Mouse (Mus musculus): ENCODE measurements around the gene Skap2.

The Skap2 gene

GRCm38 (mm10) chr6:52005616-52005962, 6.8 kb downstream of the Skap2 start:
- DNase-seq (ENCODE audit: low read depth, low spot score) = no peak

DNA sequence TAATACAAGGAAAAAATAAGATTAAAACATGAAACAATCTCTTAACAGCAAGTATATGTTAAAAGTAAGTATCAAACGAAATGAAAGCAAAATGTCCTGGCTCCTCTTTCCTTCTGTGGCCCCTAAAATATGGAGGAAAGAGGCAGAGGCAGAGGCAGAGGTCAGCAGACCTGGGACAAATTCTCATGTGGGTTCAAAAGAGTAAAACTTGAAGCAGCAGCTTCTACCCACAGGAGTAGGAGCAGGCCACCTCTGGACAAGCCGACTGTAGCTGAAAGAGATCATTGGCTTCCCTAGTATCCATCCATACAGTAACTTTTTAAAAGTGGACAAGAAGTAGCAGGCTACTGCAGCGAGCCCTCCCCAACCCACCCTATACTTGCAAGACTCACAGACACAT, 7.4 kb downstream of the Skap2 start:
- no peak for DNase-seq (ENCODE audit: low read depth, low spot score)

DNA sequence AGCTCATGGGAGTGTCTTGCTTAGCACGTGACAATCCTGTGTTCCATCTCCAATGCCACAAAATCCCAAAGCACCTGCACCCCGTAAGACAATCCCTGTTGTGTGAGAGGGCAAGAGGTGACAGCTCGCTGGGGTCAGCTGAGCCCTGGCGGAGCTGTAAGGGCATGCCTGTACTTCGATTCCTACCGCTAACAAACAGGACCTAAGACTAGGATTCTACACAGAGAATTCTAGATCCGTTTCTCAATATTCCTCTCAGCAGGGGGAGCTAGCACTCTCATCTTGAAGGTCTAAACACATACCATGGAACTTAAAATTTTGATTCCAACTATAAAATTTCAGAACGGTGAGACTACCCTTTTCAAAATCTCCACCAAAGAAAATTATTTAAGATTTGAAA, 9.7 kb downstream of the Skap2 start:
- no peak for DNase-seq (ENCODE audit: low read depth, low spot score)

GRCm38 (mm10) chr6:51999157-51999478, 13.2 kb downstream of the Skap2 start:
- no peak for DNase-seq (ENCODE audit: low read depth, low spot score)

GRCm38 (mm10) chr6:51998409-51999156, 13.8 kb downstream of the Skap2 start:
- DNase-seq (ENCODE audit: low read depth, low spot score) = no peak

- DNase-seq (ENCODE audit: low read depth, low spot score) = no peak
Observed at GRCm38 (mm10) chr6:51987999-51988398, 24.4 kb downstream of the Skap2 start.

GRCm38 (mm10) chr6:51977638-51978037, 34.7 kb downstream of the Skap2 start:
- no peak for DNase-seq (ENCODE audit: low read depth, low spot score)

DNA sequence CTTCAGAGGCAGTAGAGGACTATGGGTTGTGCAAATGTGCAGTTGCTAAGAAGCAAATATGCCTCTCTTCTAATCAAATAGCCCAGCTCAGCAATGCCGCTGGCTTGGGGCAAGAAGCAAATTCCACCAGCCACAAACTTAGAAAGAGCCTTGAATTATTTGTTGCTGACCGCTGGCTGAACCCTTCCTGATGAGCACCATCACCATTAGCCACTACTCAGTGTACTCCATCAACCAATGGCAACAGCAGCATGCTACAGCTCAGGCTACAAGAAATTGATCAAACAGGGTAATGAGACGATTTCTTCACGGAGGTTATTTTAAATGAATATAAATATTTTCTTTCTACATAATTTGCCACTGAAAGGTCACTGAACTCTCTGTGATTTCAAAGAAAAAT, 36.6 kb downstream of the Skap2 start:
- no peak for DNase-seq (ENCODE audit: low read depth, low spot score)

- no peak for DNase-seq (ENCODE audit: low read depth, low spot score)
Observed at GRCm38 (mm10) chr6:51958992-51959391, 53.4 kb downstream of the Skap2 start.

DNA sequence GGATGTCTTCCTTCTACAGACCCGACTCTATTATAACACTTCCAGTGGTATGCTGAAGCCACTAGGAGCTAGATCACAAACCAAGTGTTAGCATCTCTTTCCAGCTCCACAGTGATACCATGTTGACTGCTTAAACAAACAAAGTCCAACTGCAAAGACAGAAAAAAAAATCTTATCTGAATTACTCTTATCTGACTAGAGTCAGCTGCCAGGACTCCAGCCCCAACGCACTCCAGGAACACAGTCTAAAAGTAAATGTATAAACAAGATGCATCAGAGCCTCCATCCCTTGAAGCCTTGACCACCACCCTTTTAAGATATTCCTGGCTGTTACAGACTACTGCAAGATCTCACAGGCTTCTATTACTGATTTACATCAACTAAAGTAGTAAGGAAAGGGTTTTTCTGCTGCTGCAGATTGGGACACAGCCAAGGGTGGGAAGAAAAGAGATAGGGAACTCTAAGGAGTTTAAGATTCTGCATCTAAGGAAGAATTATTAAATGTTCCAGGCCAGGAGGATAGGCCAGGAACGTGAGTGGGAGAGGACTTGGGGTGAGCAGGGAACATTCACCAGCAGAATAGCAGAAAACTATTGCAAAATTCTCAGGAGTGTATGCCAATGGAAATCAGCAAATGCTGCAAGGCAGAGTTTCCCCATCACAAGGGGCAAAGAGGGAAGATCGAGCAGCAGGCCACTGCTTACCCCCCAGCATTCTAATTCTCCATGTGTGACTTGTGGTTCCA, 56.1 kb downstream of the Skap2 start:
- no peak for DNase-seq (ENCODE audit: low read depth, low spot score)

DNA sequence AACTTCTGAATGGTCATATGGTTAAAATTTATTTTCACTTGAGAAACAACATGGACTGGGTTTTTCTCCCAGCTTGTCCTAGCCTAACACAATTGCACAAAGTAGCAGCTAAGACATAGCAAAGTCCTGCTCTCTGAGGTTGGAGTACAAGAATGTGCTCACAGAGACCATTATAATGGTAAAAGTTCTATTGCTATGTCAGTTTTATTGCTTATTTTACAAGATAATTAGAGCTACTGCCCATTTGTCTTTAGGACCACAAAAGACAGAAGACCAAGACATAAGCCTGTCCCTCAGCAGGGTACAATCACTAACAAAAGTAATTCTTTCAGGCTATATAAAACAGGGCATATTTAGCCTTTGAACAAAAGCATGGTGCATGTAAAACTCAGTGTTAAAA, 64.7 kb downstream of the Skap2 start:
- no peak for DNase-seq (ENCODE audit: low read depth, low spot score)

DNA sequence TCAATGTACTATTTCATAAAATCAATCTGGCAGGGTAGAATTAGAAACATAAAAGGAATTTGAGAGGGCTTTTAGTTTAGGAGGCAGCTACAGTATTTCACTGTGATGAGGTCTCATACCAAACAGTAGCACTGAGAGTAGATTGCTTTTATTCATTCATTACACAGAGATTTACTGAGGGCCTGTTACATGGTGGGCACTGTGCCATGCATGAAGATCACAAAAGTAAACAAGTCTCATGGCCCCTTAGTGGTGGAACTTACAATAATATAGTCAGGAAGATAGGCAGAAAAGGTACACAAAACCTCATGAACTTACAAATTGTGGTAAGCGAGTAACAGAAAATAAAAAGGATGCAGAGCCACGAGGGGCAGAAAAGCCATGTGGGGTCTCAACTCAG, 67.4 kb downstream of the Skap2 start:
- DNase-seq (ENCODE audit: low read depth, low spot score) = no peak

DNA sequence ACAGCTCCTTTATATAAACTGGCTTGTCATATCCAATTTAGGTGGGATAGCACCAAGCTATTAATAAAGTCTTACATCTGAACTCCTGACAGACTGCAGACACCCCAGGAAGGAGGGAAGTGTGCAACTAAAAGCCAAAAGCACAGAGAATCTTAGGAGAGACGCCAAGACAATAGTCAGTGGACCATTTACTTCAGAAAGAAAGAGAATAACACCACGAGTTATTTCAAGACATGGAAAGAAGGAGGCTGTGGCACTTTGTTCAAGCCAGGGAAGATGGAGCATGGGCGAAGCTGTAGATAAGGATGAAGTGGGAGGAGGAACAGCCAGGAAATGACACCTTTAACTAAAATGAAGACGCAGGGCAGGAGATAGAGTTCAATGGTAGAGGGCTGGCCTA, 78.4 kb downstream of the Skap2 start:
- no peak for DNase-seq (ENCODE audit: low read depth, low spot score)

GRCm38 (mm10) chr6:51933034-51933611, 79.2 kb downstream of the Skap2 start:
- DNase-seq (ENCODE audit: low read depth, low spot score) = no peak

DNA sequence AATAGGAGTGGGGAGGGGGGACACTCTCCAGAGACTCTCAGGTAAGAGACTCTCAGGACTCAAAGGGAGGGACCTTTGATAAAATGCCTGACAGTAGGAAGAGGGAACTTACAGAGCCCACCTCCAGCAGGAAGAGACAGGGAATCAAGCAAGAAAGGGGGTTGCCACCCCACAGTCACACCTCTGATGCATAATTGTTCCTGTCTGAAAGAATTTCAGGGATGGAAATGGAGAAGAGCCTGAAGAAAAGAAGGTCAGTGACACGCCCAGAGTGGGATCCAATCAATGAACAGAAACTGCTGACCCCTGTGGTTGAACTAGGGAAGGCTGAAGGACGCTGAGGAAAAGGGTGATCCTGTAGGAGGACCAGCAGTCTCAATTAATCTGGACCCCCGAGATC, 85.2 kb downstream of the Skap2 start:
- no peak for DNase-seq (ENCODE audit: low read depth, low spot score)

GRCm38 (mm10) chr6:51921831-51922230, 90.5 kb downstream of the Skap2 start:
- no peak for DNase-seq (ENCODE audit: low read depth, low spot score)

- DNase-seq (ENCODE audit: low read depth, low spot score) = no peak
Observed at GRCm38 (mm10) chr6:51908495-51908894, 103.9 kb downstream of the Skap2 start.

DNA sequence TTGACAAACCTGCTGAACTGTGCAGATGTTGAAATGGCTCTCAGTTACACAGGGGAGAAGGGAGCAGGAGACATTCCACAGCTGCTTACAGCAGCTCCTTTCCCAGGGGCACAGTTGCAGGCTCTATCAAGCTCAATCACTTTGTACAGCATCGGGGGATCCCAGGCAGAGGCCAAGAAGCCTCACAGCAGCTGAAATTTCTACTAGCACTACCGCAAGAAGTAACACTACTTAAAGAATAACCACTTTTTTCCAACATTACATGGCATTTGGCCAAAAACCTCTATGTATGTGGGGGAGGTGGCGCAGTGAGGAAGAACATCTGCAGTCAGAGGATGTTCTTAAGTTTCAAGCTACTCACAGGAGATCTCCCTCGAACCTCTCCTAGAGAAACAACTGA, 106.7 kb downstream of the Skap2 start:
- DNase-seq (ENCODE audit: low read depth, low spot score) = no peak

GRCm38 (mm10) chr6:51901544-51901943, 110.8 kb downstream of the Skap2 start:
- no peak for DNase-seq (ENCODE audit: low read depth, low spot score)

DNA sequence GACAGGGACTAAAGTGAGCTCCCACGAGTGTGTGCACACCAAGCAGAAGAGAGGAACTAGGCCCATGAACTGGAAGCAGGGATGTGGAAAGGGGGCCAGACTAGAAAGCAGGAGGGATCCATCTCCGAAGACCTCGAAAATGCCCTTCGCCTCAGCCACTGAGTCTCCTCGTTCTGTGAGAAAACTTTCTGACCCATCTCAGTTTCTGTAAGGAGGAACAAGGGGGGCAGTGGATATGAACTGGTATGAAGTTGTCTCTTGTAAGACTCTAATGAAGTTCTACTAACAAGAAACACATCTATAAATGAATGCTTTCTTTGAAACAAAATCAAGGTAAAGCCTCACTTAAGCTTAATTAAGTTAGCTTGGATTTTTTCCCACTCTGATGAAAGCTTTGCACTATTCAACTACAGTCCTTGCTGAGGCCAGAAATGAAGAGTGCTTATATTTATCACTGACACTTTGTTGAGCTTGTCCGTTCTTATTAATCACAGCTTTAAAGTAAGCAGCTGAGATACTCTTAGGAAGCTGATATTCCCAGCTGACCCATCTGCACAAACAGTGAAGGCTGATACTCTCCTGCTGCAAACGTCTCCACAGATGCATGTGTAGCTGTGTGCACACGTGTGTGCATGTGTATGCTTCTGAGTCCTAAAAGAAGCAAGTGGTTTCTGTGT, 113.9 kb downstream of the Skap2 start:
- no peak for DNase-seq (ENCODE audit: low read depth, low spot score)

GRCm38 (mm10) chr6:51895753-51896152, 116.6 kb downstream of the Skap2 start:
- no peak for DNase-seq (ENCODE audit: low read depth, low spot score)

GRCm38 (mm10) chr6:51894717-51895116, 117.6 kb downstream of the Skap2 start:
- no peak for DNase-seq (ENCODE audit: low read depth, low spot score)

GRCm38 (mm10) chr6:51890356-51890755, 122.0 kb downstream of the Skap2 start:
- no peak for DNase-seq (ENCODE audit: low read depth, low spot score)

All from c-Kit-negative CD71-positive TER-119-positive erythroid progenitor cells, embryonic 14.5 days (primary cell).